Mouse (Mus musculus) granulocyte monocyte progenitor cell, adult 5-6 weeks (primary cell): ENCODE data around the gene Cyp39a1. TPM values are rescaled to one million over a fixed set of nuclear protein-coding genes. Genes with fewer than 3 reads are reported as not detected.

Experiments
- ATAC-seq: replicated peaks from 2 replicates; pipeline ENCODE4 v1.8.0; 2016; ENCODE audit warnings: mild to moderate bottlenecking, moderate TSS enrichment, inconsistent platforms; ENCODE audit not compliant: poor library complexity, severe bottlenecking
- total RNA-seq, 2 experiments: library from RNA; stranded (forward) in 1 of 2; stranded (reverse) in 1 of 2; fragments of 200-712, 200-1000 nt in 1 of 2; fragments of >200 nt in 1 of 2; fragmentation: Nextera tagmentation in 1 of 2; gene quantifications; 2 replicates each; pipeline ENCODE4 v1.2.3; 2014 to 2017

Cyp39a1 gene
- total RNA-seq (2014; fragmentation: Nextera tagmentation), result 2.3 and 2.4 TPM in 2 replicates
- 4.0 and 5.2 TPM in 2 replicates for total RNA-seq (2017)

DNA sequence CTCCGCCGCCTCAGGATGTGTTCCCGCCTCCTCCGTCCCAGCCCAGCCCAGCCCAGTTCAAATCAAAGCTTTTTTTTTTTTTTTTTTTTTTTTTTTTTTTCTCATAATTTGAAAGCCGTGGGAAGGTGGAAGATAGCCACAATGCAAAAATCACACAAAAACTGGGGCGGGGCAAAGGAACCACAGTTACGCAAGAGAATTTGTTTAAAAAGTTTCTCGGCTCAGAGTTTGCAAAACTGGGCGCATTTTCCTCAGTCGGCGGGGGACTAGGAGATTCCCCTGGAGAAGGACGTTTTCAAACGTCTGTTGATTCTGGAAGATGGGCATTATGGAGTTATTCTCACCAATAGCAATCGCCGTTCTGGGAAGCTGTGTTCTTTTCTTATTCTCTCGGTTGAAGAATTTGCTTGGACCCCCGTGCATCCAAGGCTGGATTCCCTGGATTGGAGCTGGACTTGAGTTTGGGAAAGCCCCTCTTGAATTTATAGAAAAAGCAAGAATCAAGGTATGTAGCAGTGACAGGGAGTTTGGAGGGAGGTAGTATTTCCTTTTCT is at the start of gene Cyp39a1:
Gene Cyp39a1, plus strand, starts transcription at position 136 of the 554 bp plus-strand sequence.
- no peak for ATAC-seq

DNA sequence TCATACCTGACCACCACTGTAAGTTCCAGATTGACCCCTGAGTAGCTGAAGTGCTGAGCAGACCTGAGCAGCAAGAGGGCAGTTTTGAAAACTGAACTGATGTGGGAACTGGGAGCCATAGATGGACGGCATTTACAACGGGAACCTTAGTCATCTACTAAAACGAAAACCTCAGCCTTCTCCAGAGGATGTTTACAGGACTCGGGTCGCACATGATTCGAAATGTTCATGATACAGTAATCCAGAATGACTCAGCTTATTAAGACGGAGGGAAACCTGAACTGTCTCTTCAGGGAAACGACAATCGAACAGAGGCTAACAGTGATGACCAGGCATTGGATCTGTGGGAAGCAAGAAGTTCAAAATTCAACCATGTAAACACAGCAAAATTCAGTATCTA is 48.1 kb upstream of the Cyp39a1 start:
- no peak for ATAC-seq

DNA sequence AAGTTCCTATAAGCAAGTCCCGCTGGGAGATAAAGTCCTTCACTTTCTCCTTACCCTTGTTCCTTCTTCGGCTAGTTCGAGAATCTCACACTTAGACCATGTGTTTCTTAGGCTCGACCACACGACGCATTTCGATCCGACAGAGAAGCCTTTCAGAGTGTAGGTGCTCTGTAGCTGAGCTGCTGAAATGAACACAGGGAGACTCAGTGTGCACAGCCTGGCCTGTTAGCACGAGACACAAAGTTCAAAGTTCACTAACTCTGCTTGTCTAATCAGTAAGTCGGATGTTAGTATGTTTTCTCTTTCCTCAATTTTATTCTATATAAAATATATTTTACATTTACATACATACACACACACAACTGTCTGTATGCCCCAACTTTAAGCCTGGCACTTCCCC is 45.1 kb upstream of the Cyp39a1 start:
- ATAC-seq, result no peak

DNA sequence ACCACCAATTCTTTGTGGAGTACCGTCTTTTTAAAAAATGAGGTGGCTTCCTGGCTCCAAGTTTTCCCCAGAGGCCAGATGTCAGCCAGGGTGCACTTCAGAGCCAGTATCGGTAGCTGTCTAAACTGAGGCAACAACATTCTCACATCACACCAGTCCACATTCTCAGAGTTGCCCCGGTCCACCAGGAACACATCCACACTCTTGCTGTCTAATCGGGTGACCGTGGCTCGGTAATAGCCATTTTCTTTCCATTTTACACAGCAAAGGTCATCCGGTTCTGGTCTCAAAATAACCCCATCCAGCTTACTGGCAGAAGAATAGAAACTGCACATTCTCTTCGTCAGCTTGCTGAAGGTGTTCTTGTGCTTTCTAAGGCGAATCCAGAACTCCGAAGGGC is 39.0 kb upstream of the Cyp39a1 start:
- ATAC-seq, result no peak

DNA sequence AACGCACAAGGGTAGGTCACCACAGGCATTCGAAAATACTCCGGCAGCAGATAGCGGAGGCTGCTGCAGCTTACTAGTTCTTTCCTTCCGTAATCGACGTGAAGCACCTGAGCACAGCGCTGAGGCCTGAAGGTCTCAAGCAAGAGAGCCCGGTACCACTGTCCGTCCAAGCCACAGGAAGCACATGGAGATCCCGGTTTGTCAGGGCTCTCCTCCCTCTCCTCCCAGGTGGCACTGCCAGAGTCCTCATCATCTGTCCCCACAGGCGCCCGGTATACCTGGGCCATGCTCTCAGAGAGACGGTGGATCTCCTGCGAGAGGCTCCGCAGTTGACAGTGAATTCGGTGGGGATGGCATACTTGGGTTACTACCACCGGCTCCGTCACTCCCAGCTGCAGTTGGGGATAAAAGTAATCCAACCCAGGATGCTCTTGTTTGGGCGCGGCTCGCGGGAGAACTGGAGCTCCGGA is 38.2 kb upstream of the Cyp39a1 start:
- ATAC-seq, result no peak

DNA sequence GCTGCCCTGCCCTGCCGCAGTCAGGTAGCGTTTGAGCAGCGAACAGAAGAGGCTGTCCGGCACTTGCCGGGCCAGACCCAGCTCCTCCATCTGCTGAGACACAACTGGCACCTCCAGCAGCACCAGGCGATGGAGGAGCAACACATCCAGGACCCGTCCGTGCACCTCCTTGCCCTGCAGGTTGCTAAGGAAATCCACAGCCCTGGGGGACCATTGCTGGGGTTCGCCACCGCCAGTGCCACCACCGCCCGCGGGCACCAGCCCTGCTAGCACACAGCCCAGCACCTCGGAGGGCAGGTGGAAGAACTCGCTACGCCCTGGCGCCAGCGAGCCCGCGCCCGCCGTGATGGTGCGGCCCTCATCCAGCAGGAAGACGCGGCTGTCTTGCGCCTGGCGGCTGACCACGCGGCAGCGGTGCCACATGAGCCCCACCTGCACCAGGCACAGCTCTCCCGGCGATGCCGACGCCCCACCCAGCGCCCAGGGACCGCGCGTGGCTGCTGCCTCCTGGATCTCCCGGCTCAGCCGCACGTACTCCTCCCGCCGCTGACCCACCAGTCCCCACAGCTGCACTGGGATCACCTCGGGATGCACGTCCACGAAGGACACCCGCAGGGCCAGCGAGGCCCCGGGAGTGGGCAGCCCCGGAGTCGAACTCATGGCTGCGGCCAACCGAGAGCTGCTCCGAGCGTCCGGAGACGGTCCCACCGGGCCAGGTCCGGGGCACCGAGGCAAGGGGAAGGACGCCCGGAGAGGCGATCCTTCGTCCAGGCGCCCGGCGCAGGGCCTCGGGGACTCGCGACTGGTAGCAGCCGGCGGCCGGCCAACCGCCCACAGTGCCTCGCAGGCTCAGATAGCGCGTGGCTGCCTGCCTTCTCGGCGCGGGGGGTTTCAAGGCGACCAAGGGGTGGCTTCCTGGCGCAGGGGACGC is 37.5 kb upstream of the Cyp39a1 start, which contains the start of gene Tdrd6:
Gene Tdrd6, minus strand, starts transcription at position 804 of the 931 bp plus-strand sequence.
- ATAC-seq, result peak; percentile 52

DNA sequence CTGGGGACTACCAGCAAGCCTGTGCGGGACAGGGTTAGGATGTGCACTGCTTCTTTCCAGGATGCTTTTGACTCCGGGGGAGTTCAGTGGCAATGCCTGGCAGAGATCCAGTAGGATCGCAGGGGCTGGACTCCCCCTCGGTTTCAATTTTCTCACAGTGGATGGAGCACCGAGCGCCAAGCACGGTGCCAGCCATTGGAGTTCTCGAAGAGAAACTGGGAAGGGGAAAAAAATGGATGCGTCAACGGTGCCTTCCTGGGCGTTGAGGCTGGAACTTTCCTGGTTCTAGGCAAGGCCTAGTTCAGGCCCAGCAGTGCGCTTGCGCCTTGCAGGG is 36.8 kb upstream of the Cyp39a1 start:
- no peak for ATAC-seq

DNA sequence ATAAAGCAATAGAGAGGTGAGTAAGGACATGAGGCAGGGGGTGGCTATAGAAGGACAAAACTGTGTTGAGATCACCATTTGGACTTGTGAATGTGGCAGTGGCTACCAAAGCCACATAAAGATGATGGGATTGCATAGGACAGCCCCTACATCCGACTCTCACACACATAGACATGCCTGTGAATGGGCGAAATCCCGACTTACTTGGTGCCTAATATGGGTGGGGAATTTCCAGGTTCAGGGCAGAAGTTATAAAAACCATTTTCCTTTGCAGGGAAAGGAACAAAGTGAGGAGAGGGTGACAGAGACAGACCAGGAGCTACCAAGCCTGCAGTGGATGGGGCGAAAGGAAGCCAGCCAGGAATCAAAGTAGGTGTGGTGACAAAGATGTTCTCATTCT is 30.1 kb upstream of the Cyp39a1 start:
- ATAC-seq, result no peak

DNA sequence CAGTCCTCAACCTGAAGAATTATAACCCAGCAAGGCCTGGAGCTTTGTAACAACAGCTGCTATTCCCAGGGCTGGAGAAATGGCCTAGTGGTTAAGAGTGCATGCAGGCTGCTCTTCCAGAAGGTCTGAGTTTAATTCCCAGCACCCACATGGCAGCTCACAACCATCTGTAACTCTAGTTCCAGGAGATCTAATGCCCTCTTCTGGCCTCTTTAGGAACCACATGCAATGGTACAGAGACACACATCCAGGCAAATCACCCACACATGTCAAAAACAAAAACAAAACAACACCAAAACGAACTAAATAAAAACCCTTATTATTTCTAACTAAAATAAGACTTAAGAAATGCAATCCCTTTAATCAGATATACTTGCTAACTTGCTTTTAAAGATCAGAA is 26.4 kb upstream of the Cyp39a1 start:
- ATAC-seq, result no peak

DNA sequence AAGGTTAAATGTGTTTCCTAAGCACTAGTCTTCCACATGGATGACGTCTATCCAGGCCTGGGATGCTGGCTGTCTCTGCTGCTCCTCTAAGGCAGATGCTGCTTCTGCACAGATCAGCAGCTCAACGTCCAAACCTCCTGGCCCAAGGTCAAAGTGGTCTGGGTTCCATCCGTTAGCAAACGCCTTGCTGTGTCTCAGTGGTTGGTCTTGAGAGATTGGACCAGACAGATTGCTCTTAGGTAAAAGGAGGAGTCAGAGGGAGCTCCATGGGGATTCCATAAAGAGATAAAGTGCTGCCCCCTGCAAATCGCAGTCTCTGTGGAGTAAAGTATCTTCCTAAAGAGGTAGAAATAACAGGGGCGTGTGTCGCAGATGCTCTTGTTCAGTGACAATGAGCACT is 24.0 kb upstream of the Cyp39a1 start:
- ATAC-seq, result no peak

DNA sequence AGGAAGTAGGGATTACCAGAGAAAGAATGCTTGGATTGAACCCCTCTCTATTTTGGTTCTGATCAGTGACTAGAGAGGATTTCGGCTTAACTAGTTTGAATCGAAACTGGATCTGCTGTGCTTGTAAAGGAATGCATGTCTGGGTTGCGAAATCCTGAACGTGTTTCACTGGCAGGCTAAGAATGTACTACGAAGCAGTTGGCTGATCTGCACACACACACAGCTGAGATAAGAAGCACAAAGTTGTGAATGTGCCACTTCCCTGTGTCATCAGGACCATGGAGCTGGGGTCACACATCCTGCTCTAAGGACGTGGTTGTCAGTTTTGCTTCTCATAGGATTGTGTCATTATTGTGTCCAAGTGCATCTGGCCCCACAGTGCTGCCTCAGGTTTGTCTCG is 22.9 kb upstream of the Cyp39a1 start:
- ATAC-seq, result peak; percentile 89

DNA sequence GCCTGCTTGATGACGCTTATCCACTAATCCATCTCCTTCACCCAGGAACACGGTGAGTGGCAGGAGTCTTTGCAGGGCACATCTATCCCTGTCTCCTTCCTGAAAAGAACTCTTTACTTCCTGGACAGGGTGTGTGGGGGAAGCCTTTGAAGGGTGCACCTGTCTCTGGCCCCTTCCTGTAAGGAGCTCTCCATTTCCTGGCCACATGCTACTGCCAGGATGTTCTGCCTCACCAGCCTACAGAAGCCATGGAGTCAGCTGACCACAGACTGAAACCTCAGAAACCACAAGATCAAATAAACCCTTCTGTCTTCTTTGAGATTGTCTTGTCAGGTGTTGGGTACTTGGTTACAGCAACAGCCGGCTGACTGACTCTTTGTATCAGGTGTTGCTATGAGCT is 22.1 kb upstream of the Cyp39a1 start:
- ATAC-seq, result peak; percentile 40; the same call in 1 of the 2 replicates

DNA sequence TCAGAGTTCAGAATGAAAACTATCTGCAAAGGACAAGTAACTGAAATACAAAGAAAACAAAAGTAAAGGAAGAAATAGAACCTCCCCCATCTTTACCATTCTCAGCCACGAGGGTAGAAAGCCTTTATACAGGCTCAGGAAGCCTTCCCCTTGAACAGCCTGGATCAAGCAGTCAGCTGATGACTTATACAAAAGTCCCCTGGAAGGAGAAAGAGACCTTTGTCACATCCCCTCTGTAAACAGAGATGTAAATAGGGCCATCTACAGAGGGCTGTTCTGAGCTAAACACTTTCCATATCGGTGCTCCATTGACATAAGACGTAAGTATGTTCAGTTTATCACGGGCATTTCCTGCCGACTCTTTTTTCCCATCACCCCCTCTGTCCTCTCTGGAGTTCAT is 20.3 kb upstream of the Cyp39a1 start:
- no peak for ATAC-seq

DNA sequence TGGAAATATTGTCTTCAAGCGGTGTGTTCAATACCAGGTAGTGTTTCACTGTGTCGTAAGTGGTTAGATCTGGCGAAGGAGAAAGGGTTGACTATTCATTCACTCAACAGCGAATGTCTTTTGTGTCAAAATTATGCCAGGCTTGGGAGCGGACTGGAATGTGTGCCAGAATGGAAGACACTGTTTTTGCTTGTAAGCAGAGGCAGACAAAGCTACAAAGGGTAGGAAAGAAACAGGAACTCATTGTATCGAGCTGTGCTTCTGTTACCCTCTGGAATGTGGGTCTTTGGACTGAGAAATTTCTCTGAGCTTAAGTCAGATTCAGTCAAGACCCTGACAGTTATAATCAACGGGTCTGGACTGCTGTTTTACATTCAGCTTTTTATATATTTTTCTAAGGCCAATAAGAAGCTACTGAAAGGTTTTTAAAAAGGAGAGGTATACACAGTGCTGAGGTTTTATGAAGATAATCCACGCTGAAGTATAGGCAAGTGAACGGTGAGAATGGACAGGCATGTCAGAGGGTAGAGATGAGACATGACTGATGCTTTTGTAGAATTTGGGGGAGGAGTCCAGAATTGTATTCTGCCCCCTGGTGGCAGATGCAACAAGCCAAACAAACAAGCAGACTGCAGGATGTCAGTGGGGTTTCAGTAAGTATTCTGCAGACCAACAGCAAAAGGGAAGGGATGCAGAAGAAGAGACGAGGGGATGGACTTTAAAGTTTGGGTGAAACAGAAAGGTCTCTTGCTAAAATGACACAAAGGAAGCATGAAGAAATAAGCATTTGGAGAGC is 17.4 kb upstream of the Cyp39a1 start:
- peak; percentile 49 for ATAC-seq

DNA sequence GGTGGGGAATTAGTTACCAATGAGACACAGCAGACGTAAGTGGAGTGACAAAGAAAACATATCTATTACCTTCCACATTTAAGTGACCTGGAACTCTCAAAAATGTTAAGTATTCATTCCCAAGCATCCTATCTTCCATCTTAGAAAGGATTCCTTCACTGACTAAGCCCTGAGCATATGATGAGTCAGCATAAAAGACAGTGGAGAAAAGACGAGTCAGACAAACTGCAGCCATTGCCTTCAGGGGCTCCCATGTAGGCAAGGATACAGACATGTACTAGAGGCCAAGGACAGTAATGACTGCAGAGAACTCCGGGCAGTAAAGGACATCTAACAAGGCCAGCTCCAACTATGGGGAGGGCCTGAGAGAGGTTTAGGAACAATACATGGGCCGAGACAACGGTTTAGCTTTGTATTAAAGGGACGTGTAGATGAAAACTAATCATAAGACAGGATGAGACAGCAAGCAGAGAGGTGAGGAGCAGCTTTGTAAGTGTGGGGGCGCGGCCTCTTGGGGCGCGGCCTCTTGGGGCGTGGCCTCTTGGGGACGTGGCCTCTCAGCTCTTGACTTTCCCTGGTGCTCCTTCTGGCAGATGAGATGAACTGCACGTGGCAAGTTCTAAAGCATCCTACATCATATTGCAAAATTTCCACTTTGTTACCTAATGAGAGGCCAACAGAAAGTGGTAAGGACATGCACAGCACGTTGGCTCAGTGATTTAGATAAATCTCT is 15.7 kb upstream of the Cyp39a1 start:
- ATAC-seq, result peak; percentile 76

DNA sequence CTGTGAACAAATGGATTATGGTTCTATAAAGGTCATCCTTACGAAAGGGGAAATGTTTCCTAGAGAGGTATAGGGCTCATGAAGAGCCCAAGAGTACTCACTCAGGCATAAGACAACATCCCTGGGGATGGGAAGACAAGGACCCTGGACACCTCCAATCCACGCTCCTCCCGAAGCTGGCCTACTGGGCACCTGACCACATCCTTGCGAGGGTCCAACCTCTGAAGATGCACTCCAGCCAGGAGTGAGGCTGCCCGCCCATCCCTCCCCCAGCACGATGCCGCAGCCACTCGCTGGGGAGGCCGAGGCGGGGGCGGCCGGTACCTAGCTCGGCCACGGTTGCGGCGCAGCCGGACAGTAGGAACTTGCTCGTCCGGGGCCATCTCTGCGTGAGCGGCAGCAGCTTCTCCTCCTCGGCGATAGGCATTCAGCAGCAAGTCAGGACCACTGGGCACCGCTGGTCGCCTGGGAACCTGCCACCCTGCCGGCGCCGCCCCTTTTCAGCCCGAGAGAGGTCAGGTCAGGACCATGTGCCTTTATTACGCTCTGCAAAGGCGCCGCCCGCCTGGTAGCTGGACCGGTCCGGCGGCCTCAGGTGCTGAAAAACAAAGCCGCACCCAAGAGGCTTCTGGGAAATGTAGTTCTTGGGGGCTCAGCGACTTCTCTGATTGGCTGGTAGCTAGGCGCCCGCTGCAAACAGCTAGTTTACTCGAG is 492 bp upstream of the Cyp39a1 start, which contains the start of gene Slc25a27:
Gene Slc25a27, minus strand, starts transcription at position 639 of the 714 bp plus-strand sequence.
- ATAC-seq, result peak; percentile 97

DNA sequence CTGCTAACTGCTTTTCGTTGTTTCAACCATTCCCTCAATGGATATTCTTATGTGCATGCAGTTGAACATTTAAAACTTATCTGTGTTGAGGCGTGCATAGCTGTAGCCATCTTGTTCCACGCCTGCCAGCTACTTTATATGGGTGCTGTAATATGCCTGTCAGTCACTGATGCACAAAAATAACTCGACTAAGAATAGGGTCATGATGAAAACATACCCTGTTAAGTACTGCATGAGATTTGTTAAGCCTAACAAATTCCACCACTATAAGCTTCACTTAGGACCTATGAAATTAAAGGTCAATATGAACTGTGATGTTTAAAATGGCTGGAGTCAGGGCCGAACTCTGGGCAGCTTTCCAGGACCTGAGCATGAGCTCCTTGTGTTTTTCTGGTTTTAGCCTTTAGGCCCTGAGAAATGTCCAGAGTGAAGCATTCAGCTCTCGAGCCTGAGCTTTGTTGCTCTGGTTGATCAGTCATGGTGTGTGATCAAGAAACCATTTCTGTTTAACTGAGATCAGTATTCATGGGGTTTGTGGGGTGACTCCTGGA is 2.0 kb downstream of the Cyp39a1 start:
- no peak for ATAC-seq

DNA sequence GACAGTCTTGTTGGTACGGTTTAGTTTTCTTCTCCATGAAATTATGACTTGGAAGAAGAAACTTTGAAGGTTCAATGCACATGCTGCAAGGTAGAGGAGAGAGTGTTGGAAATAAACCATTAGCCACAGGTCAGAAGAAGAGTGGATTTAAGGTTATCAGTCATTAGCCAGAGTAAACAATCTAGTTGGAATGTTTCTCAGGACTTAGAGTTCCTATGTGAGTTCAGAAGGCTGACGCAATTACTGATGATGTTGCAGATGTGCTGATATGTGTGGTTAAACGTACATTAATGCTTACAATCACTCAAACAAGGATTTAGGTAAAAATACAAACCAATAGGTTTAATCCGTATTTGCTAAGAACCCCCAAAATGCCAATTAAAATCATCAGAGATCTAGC is 4.7 kb downstream of the Cyp39a1 start:
- ATAC-seq, result no peak

DNA sequence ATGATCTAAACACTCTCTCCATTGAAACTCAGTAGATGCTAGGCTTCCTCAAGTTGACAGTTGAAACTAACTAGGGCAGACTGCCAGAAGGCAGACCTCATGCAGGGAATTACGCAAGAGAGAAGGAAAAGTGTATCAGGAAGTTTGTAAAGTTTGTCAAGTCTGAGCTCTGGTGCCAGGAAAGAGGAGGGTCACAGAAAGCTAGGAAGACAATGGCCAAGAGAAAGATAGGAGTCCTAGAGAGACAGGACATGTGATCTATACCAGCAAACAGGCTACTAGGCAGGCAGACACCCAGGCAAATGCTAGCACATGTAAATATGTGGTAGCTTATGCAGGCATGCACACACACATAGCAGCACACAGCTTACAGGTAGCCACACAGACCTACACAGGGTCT is 8.0 kb downstream of the Cyp39a1 start:
- peak; percentile 96 for ATAC-seq
